Mouse (Mus musculus) MEL (cell line): ENCODE results near the gene Tgm6. TPM values are rescaled to one million over a fixed set of nuclear protein-coding genes. Genes with fewer than 3 reads are reported as not detected.

Source experiments
- DNase-seq: peaks from one replicate; pipeline ENCODE4 v3.0.0; 2011; ENCODE audit warnings: low read depth, low spot score
- H3K27ac ChIP-seq: 2 replicates; pipeline ENCODE4 v1.5.1; 2012; ENCODE audit warnings: low read depth, mild to moderate bottlenecking, control low read depth, low read length, moderate library complexity; ENCODE audit not compliant: control insufficient read depth
- H3K27me3 ChIP-seq, 2 experiments: fragments of 150-350 bp in 1 of 2; sonication (generic) in 1 of 2; 2 replicates each; pipeline ENCODE4 v1.6.1; 2012; ENCODE audit warnings: low read length in 2 of 2, mild to moderate bottlenecking in 2 of 2, improper control_type of control experiment in 1 of 2, moderate library complexity in 1 of 2; ENCODE audit not compliant: insufficient read depth in 2 of 2, control insufficient read depth in 1 of 2
- H3K36me3 ChIP-seq, 2 experiments: 2 replicates each; pipeline ENCODE4 v1.6.1; 2012 to 2014; ENCODE audit warnings: low read length in 2 of 2, improper control_type of control experiment in 1 of 2, inconsistent platforms in 1 of 2, mild to moderate bottlenecking in 1 of 2; ENCODE audit not compliant: insufficient read depth in 2 of 2, control insufficient read depth in 1 of 2
- H3K4me1 ChIP-seq, 2 experiments: fragments of 150-350 bp in 1 of 2; sonication (generic) in 1 of 2; 2 replicates each; pipeline ENCODE4 v1.6.1; 2012; ENCODE audit warnings: low read length in 2 of 2, improper control_type of control experiment in 1 of 2, mild to moderate bottlenecking in 1 of 2; ENCODE audit not compliant: insufficient read depth in 2 of 2, control insufficient read depth in 1 of 2
- H3K4me3 ChIP-seq, 2 experiments: fragments of 150-350 bp in 1 of 2; sonication (generic) in 1 of 2; 2 replicates each; pipeline ENCODE4 v1.5.1; 2012; ENCODE audit warnings: low read depth in 2 of 2, low read length in 2 of 2, mild to moderate bottlenecking in 2 of 2, moderate library complexity in 2 of 2, control low read depth in 1 of 2, improper control_type of control experiment in 1 of 2; ENCODE audit not compliant: control insufficient read depth in 1 of 2, insufficient read depth in 1 of 2
- H3K79me2 ChIP-seq: 2 replicates; pipeline ENCODE4 v1.6.1; 2012; ENCODE audit warnings: mild to moderate bottlenecking, low read length, moderate library complexity; ENCODE audit not compliant: control insufficient read depth, poor library complexity, insufficient read depth
- H3K9ac ChIP-seq: 2 replicates; pipeline ENCODE4 v1.6.1; 2012; ENCODE audit warnings: low read depth, mild to moderate bottlenecking, control low read depth, low read length, moderate library complexity; ENCODE audit not compliant: control insufficient read depth, poor library complexity, severe bottlenecking
- H3K9me3 ChIP-seq: fragments of 150-350 bp; sonication (generic); replicated peaks from 2 replicates; pipeline ENCODE4 v1.6.1; 2012; ENCODE audit warnings: mild to moderate bottlenecking, low read length, improper control_type of control experiment, moderate library complexity; ENCODE audit not compliant: insufficient read depth
- BHLHE40 ChIP-seq: IDR thresholded peaks from 2 replicates; pipeline ENCODE4 v1.6.1; 2012; ENCODE audit warnings: low read depth, mild to moderate bottlenecking, inconsistent platforms, low read length, improper control_type of control experiment, borderline replicate concordance
- CTCF ChIP-seq, 3 experiments: IDR thresholded peaks in 2 of 3; conservative IDR thresholded peaks in 1 of 3; 2 replicates each; pipeline ENCODE4 v1.5.1; 2011 to 2012; ENCODE audit warnings: low read length in 3 of 3, low read depth in 2 of 3, mild to moderate bottlenecking in 2 of 3, improper control_type of control experiment in 1 of 3, inconsistent platforms in 1 of 3, mixed read lengths in 1 of 3, moderate library complexity in 1 of 3; ENCODE audit not compliant: control insufficient read depth in 1 of 3, insufficient read depth in 1 of 3, poor library complexity in 1 of 3, severe bottlenecking in 1 of 3
- E2F4 ChIP-seq: IDR thresholded peaks from 2 replicates; pipeline ENCODE4 v1.6.1; 2011; ENCODE audit warnings: low read depth, low read length, improper control_type of control experiment, borderline replicate concordance
- ELF1 ChIP-seq: IDR thresholded peaks from 2 replicates; pipeline ENCODE4 v1.6.1; 2014; ENCODE audit warnings: low read depth, mild to moderate bottlenecking, inconsistent platforms, low read length, improper control_type of control experiment, moderate library complexity
- EP300 ChIP-seq, 2 experiments: IDR thresholded peaks; 2 replicates each; pipeline ENCODE4 v1.6.1; 2011; ENCODE audit warnings: improper control_type of control experiment in 2 of 2, low read length in 2 of 2, low read depth in 1 of 2, mild to moderate bottlenecking in 1 of 2
- ETS1 ChIP-seq: IDR thresholded peaks from 2 replicates; pipeline ENCODE4 v1.6.1; 2012; ENCODE audit warnings: low read depth, mild to moderate bottlenecking, inconsistent platforms, low read length, improper control_type of control experiment, moderate library complexity
- GABPA ChIP-seq: IDR thresholded peaks from 2 replicates; pipeline ENCODE4 v1.6.1; 2012; ENCODE audit warnings: low read depth, mild to moderate bottlenecking, inconsistent platforms, low read length, improper control_type of control experiment, moderate library complexity
- JUND ChIP-seq: IDR thresholded peaks from 2 replicates; pipeline ENCODE4 v1.6.1; 2011; ENCODE audit warnings: low read depth, mild to moderate bottlenecking, improper control_type of control experiment, low read length
- MAZ ChIP-seq: IDR thresholded peaks from 2 replicates; pipeline ENCODE4 v1.6.1; 2012; ENCODE audit warnings: low read depth, mild to moderate bottlenecking, inconsistent platforms, low read length, improper control_type of control experiment
- MYB ChIP-seq: IDR thresholded peaks from 2 replicates; pipeline ENCODE4 v1.6.1; 2011; ENCODE audit warnings: mild to moderate bottlenecking, low read depth, low read length, improper control_type of control experiment
- MYC ChIP-seq: IDR thresholded peaks from 2 replicates; pipeline ENCODE4 v1.6.1; 2011; ENCODE audit warnings: low read depth, mild to moderate bottlenecking, low read length, improper control_type of control experiment, moderate library complexity
- NELFE ChIP-seq: IDR thresholded peaks from 2 replicates; pipeline ENCODE4 v1.6.1; 2011; ENCODE audit warnings: low read depth, low read length, improper control_type of control experiment
- NRF1 ChIP-seq: IDR thresholded peaks from 2 replicates; pipeline ENCODE4 v1.6.1; 2014; ENCODE audit warnings: low read depth, mild to moderate bottlenecking, inconsistent platforms, low read length, improper control_type of control experiment, moderate library complexity; ENCODE audit not compliant: poor library complexity, insufficient read depth, severe bottlenecking
- SIN3A ChIP-seq: IDR thresholded peaks from 2 replicates; pipeline ENCODE4 v1.6.1; 2012; ENCODE audit warnings: low read length, improper control_type of control experiment, inconsistent platforms
- USF1 ChIP-seq: IDR thresholded peaks from 2 replicates; pipeline ENCODE4 v1.6.1; 2014; ENCODE audit warnings: low read depth, mild to moderate bottlenecking, inconsistent platforms, low read length, improper control_type of control experiment, moderate library complexity
- ZC3H11A ChIP-seq: IDR thresholded peaks from 2 replicates; pipeline ENCODE4 v1.6.1; 2012; ENCODE audit warnings: low read depth, mild to moderate bottlenecking, inconsistent platforms, low read length, improper control_type of control experiment
- ZKSCAN1 ChIP-seq: IDR thresholded peaks from 2 replicates; pipeline ENCODE4 v1.6.1; 2012; ENCODE audit warnings: low read depth, mild to moderate bottlenecking, inconsistent platforms, low read length, improper control_type of control experiment, moderate library complexity
- ZNF384 ChIP-seq: IDR thresholded peaks from 2 replicates; pipeline ENCODE4 v1.6.1; 2012; ENCODE audit warnings: low read depth, mild to moderate bottlenecking, inconsistent platforms, low read length, improper control_type of control experiment
- polyA plus RNA-seq, 2 experiments: library from polyadenylated mRNA; stranded (reverse) in 1 of 2; unstranded in 1 of 2; fragments of >175 nt in 1 of 2; fragments of >200 nt in 1 of 2; gene quantifications; 2 replicates each; pipeline versions ENCODE4 v1.2.1 to v1.2.4; 2012; ENCODE audit warnings: low replicate concordance in 2 of 2, low read depth in 1 of 2; ENCODE audit not compliant: insufficient read length in 2 of 2, insufficient read depth in 1 of 2, missing spikeins in 1 of 2
- total RNA-seq: library from RNA; depleted of rRNA; stranded (reverse); fragments of 300-350 nt; gene quantifications from 2 replicates; pipeline ENCODE4 v1.2.3, GENCODE M21; 2012

The Tgm6 gene
- total and polyA plus RNA-seq, 3 experiments = not detected

- no peaks in the 10 kb centered on the region for H3K36me3 ChIP-seq
- H3K4me3 ChIP-seq = no peak overlapping the region
- TF ChIP-seq CTCF (IDR thresholded peaks at IDR 0.05 in 2 of 3, conservative IDR thresholded peaks at IDR 0.05 in 1 of 3; ENCODE audit: control insufficient read depth in 1 of 3, insufficient read depth in 1 of 3, low read depth in 2 of 3, low read length in 3 of 3, poor library complexity in 1 of 3, severe bottlenecking in 1 of 3) (no peak), USF1 (no peak), ETS1 (no peak)
- no peaks in the 10 kb centered on the region for H3K4me1 ChIP-seq
- no peaks in the 10 kb centered on the region for H3K9me3 ChIP-seq
- H3K9ac ChIP-seq = no peak overlapping the region
- no peak for DNase-seq
- no peak overlapping the region for H3K27ac ChIP-seq
- H3K27me3 ChIP-seq = no peaks in the 10 kb centered on the region; a peak in 1 of 4 replicates
- H3K79me2 ChIP-seq = no peaks in the 10 kb centered on the region
Observed at GRCm38 (mm10) chr2:130070396-130070795, 41.8 kb upstream of the Tgm6 start.

GRCm38 (mm10) chr2:130112804-130113203, 588 bp downstream of the Tgm6 start:
- TF ChIP-seq MYC (no peak), ZC3H11A (no peak), E2F4 (no peak), ZNF384 (no peak), NELFE (no peak), MAZ (no peak), EP300 (IDR thresholded peaks at IDR 0.05; ENCODE audit: low read depth in 1 of 2, low read length in 2 of 2) (no peak), GABPA (no peak), BHLHE40 (no peak), MYB (no peak), SIN3A (no peak), NRF1 (no peak), CTCF (IDR thresholded peaks at IDR 0.05 in 2 of 3, conservative IDR thresholded peaks at IDR 0.05 in 1 of 3; ENCODE audit: control insufficient read depth in 1 of 3, insufficient read depth in 1 of 3, low read depth in 2 of 3, low read length in 3 of 3, poor library complexity in 1 of 3, severe bottlenecking in 1 of 3) (no peak), JUND (no peak), ZKSCAN1 (no peak), ELF1 (no peak)
- Histone ChIP-seq H3K4me3 (no peak overlapping the region), H3K36me3 (no peaks in the 10 kb centered on the region; a peak in 1 of 4 replicates), H3K9ac (no peak overlapping the region), H3K9me3 (no peaks in the 10 kb centered on the region), H3K79me2 (no peaks in the 10 kb centered on the region), H3K27ac (no peak overlapping the region), H3K27me3 (peaks cover 2 to 4% of the 10 kb centered on the region in 2 experiments; a peak in 1 of 4 replicates), H3K4me1 (no peaks in the 10 kb centered on the region)
- DNase-seq = no peak
